Mouse (Mus musculus): ENCODE measurements around the gene Mief1. TPM values are rescaled to one million over a fixed set of nuclear protein-coding genes. Genes with fewer than 3 reads are reported as not detected.

Gene Mief1
- total RNA-seq, 2 experiments from 2014 or later = 19.2 to 25.8 TPM

- intact Hi-C loops (cut with DNase I) = no loop called here
- peak; percentile 54 to 68 for DNase-seq
Measured at GRCm38 (mm10) chr15:80225208-80225607, 8.6 kb upstream of the Mief1 start.

- intact Hi-C loops (cut with DNase I) = loop anchor here (2.0 kb wide), 1 partner anchor 35 kb away; no protein-coding TSS in a partner anchor
- DNase-seq = peak in 1 of 2 experiments; percentile 35
Measured at GRCm38 (mm10) chr15:80225796-80226195, 8.0 kb upstream of the Mief1 start.

GRCm38 (mm10) chr15:80228071-80228800 is 5.6 kb upstream of the Mief1 start:
- intact Hi-C loops (cut with DNase I) = no loop called here
- no peak for DNase-seq

- DNase-seq = no peak
- intact Hi-C loops (cut with DNase I) = loop anchor here (10.0 kb wide), 1 partner anchor 298 kb away; no protein-coding TSS in a partner anchor
Measured at GRCm38 (mm10) chr15:80232331-80232730, 1.5 kb upstream of the Mief1 start.

GRCm38 (mm10) chr15:80233053-80233452 is 765 bp upstream of the Mief1 start:
- intact Hi-C loops (cut with DNase I) = loop anchor here (10.0 kb wide), 1 partner anchor 298 kb away; no protein-coding TSS in a partner anchor
- no peak for DNase-seq

- intact Hi-C loops (cut with DNase I) = loop anchor here (10.0 kb wide), 1 partner anchor 301 kb away; no protein-coding TSS in a partner anchor
- DNase-seq = no peak
Measured at GRCm38 (mm10) chr15:80235535-80235934, 1.7 kb downstream of the Mief1 start, which contains the start of gene AC140267.1. Gene AC140267.1 (plus strand): TSS chr15:80235835.

- no peak for DNase-seq
Measured at GRCm38 (mm10) chr15:80248135-80248534, 14.3 kb downstream of the Mief1 start.

GRCm38 (mm10) chr15:80248596-80248995 is 14.8 kb downstream of the Mief1 start:
- no peak for DNase-seq
- intact Hi-C loops (cut with DNase I) = no loop called here

More at GRCm38 (mm10) chr15:80248135-80248534, 14.3 kb downstream of the Mief1 start:
- intact Hi-C loops (cut with DNase I) = no loop called here

- no peak for DNase-seq
- intact Hi-C loops (cut with DNase I) = no loop called here
Measured at GRCm38 (mm10) chr15:80249672-80250071, 15.9 kb downstream of the Mief1 start.

- intact Hi-C loops (cut with DNase I) = no loop called here
- DNase-seq = no peak
Measured at GRCm38 (mm10) chr15:80250586-80250985, 16.8 kb downstream of the Mief1 start.

- intact Hi-C loops (cut with DNase I) = no loop called here
- no peak for DNase-seq
Measured at GRCm38 (mm10) chr15:80253530-80253929, 19.7 kb downstream of the Mief1 start.

- DNase-seq = no peak
- intact Hi-C loops (cut with DNase I) = no loop called here
Measured at GRCm38 (mm10) chr15:80254207-80254606, 20.4 kb downstream of the Mief1 start.

- intact Hi-C loops (cut with DNase I) = no loop called here
Measured at GRCm38 (mm10) chr15:80254847-80255645, 21.2 kb downstream of the Mief1 start, which contains the start of gene Atf4. Gene Atf4 (plus strand): TSS chr15:80255184.

GRCm38 (mm10) chr15:80255646-80256121 is 21.9 kb downstream of the Mief1 start:
- intact Hi-C loops (cut with DNase I) = no loop called here
- DNase-seq = peak; percentile 79

More at GRCm38 (mm10) chr15:80254847-80255645, 21.2 kb downstream of the Mief1 start, which contains the start of gene Atf4:
- DNase-seq = peak; percentile 97 to 99

GRCm38 (mm10) chr15:80256242-80256641 is 22.4 kb downstream of the Mief1 start:
- no peak for DNase-seq
- intact Hi-C loops (cut with DNase I) = no loop called here

- no peak for DNase-seq
Measured at GRCm38 (mm10) chr15:80256656-80257601, 23.1 kb downstream of the Mief1 start.

GRCm38 (mm10) chr15:80257602-80258239 is 23.9 kb downstream of the Mief1 start:
- intact Hi-C loops (cut with DNase I) = no loop called here

More at GRCm38 (mm10) chr15:80256656-80257601, 23.1 kb downstream of the Mief1 start:
- intact Hi-C loops (cut with DNase I) = no loop called here

GRCm38 (mm10) chr15:80258240-80259170 is 24.7 kb downstream of the Mief1 start:
- intact Hi-C loops (cut with DNase I) = no loop called here
- DNase-seq = peak in 1 of 2 experiments; percentile 29

More at GRCm38 (mm10) chr15:80257602-80258239, 23.9 kb downstream of the Mief1 start:
- no peak for DNase-seq
